Mouse (Mus musculus): ENCODE results near the gene Trrap.

DNA sequence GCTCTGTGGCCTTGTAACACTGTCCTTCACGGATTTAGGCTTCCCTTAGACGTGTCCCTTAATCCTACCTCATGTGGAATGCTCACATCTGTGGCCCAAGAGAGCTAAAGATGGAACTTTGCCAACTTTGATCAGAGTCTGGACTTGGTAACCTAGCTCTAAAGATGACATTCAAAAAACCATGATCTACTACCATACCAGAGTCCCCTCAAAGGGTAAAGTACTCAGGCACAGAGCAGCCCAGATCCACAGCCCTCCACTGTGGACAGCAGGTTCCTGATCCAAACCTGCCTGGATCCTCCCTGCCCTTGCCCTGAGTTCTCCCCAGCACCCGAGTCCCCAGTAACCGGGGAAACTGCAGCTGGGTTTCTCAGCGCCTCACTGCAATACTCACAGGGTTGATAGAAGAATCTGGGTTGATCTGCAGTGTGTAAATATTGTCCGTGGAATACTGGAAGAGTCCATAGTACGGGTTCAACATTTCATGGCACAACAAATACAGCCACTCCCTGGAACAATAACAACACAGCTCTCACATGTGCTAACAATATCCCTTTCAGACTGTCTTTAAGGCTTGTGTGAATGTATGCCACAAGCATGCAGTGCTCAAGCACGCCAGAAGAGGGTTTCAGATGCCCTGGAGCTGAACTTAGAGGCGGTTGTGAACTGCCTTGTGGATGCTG lies 118.6 kb downstream of the Trrap start:
- TF ChIP-seq MYB (IDR thresholded peaks at IDR 0.05; ENCODE audit: low read depth, low read length) (no peak), CTCF (IDR thresholded peaks at IDR 0.05 in 2 of 3, conservative IDR thresholded peaks at IDR 0.05 in 1 of 3; ENCODE audit: control insufficient read depth in 1 of 3, insufficient read depth in 1 of 3, low read depth in 2 of 3, low read length in 3 of 3, poor library complexity in 1 of 3, severe bottlenecking in 1 of 3) (no peak; a peak in 1 of 6 replicates), POLR2A (IDR thresholded peaks at IDR 0.05; ENCODE audit: control insufficient read depth in 1 of 2, insufficient read depth in 1 of 2, low read depth in 1 of 2, low read length in 2 of 2, poor library complexity in 1 of 2) (no peak)
